Mouse (Mus musculus) midbrain, embryonic 14.5 days (tissue): Measurements from ENCODE around the gene Vamp5. TPM values are rescaled to one million over a fixed set of nuclear protein-coding genes. Genes with fewer than 3 reads are reported as not detected.

ENCODE experiments used
- ATAC-seq: fragments of 200-750 bp; cut with Nextera tagmentation; 2 replicates; pipeline ENCODE4 v1.8.0; 2017; ENCODE audit warnings: moderate number of reproducible peaks, moderate library complexity; ENCODE audit not compliant: low FRiP score, low TSS enrichment
- DNase-seq: peaks from one replicate; pipeline ENCODE4 v3.0.0-alpha.2; 2015
- H3K27ac ChIP-seq: fragments of 300-500 bp; sonication (generic); replicated peaks from 2 replicates; pipeline ENCODE4 v1.5.1; 2014; ENCODE audit warnings: mild to moderate bottlenecking, low read depth, low read length, moderate library complexity
- H3K27me3 ChIP-seq: fragments of 300-500 bp; sonication (generic); 2 replicates; pipeline ENCODE4 v1.6.1; 2014; ENCODE audit warnings: low read length, control low read depth, mixed read lengths; ENCODE audit not compliant: control insufficient read depth, insufficient read depth
- H3K36me3 ChIP-seq: fragments of 300-500 bp; sonication (generic); 2 replicates; pipeline ENCODE4 v1.6.1; 2014; ENCODE audit warnings: low read length, control low read depth; ENCODE audit not compliant: control insufficient read depth, insufficient read depth
- H3K4me1 ChIP-seq: fragments of 300-500 bp; sonication (generic); 2 replicates; pipeline ENCODE4 v1.6.1; 2014; ENCODE audit warnings: mild to moderate bottlenecking, antibody characterized with exemption, low read length, control low read depth; ENCODE audit not compliant: control insufficient read depth, insufficient read depth
- H3K4me2 ChIP-seq: fragments of 300-500 bp; sonication (generic); 2 replicates; pipeline ENCODE4 v1.6.1; 2014; ENCODE audit warnings: mild to moderate bottlenecking, low read length, moderate library complexity
- H3K4me3 ChIP-seq: fragments of 300-500 bp; sonication (generic); replicated peaks from 2 replicates; pipeline ENCODE4 v1.5.1; 2014; ENCODE audit warnings: low read depth, low read length
- H3K9ac ChIP-seq: fragments of 300-500 bp; sonication (generic); replicated peaks from 2 replicates; pipeline ENCODE4 v1.6.1; 2014; ENCODE audit warnings: mild to moderate bottlenecking, low read length, moderate library complexity
- H3K9me3 ChIP-seq: fragments of 300-500 bp; sonication (generic); 2 replicates; pipeline ENCODE4 v1.6.1; 2016; ENCODE audit warnings: low read length, control low read depth, mixed read lengths; ENCODE audit not compliant: control insufficient read depth
- WGBS: fragments of 180-500 bp; shearing (Covaris S2); extraction: QIAGEN DNeasy Blood & Tissue Kit; methylation state at CpG from one replicate; pipeline ENCODE4 v1.1.7; 2014; 5-methylcytosine and 5-hydroxymethylcytosine counted together
- polyA plus RNA-seq: library from polyadenylated mRNA; unstranded; fragments of >200 nt; fragmentation: Nextera tagmentation; extraction: Ambion mirVana; gene quantifications from 2 replicates; pipeline ENCODE4 v1.2.1, GENCODE M21; 2014

Gene Vamp5
- polyA plus RNA-seq, 1 experiment from 2014 or later = 15.2 TPM

GRCm38 (mm10) chr6:72374206-72374605 is 6.1 kb downstream of the Vamp5 start:
- no peaks in the 10 kb centered on the region for H3K9me3 ChIP-seq
- ATAC-seq = no peak
- H3K27ac ChIP-seq = no peak overlapping the region

GRCm38 (mm10) chr6:72373184-72373583 is 7.1 kb downstream of the Vamp5 start:
- Histone ChIP-seq H3K4me1 (no peaks in the 10 kb centered on the region), H3K9me3 (no peaks in the 10 kb centered on the region), H3K4me3 (no peak overlapping the region), H3K36me3 (no peaks in the 10 kb centered on the region), H3K4me2 (no peak overlapping the region), H3K9ac (no peak overlapping the region), H3K27me3 (no peaks in the 10 kb centered on the region), H3K27ac (no peak overlapping the region)
- 87% methylated on average over 4 of the region's 4 CpGs for WGBS
- DNase-seq = no peak
- no peak for ATAC-seq

More at GRCm38 (mm10) chr6:72374206-72374605, 6.1 kb downstream of the Vamp5 start:
- 81% methylated on average over 7 of the region's 7 CpGs for WGBS
- H3K4me3 ChIP-seq = no peak overlapping the region
- no peaks in the 10 kb centered on the region for H3K4me1 ChIP-seq
- DNase-seq = no peak
- H3K4me2 ChIP-seq = no peak overlapping the region
- H3K9ac ChIP-seq = no peak overlapping the region
- H3K27me3 ChIP-seq = peaks cover under 1% of the 10 kb centered on the region; the same call in 1 of the 2 replicates
- no peaks in the 10 kb centered on the region for H3K36me3 ChIP-seq

GRCm38 (mm10) chr6:72371571-72371970 is 8.7 kb downstream of the Vamp5 start:
- no peak for ATAC-seq
- Histone ChIP-seq H3K27ac (no peak overlapping the region), H3K36me3 (no peaks in the 10 kb centered on the region), H3K9ac (no peak overlapping the region), H3K4me3 (no peak overlapping the region), H3K4me1 (no peaks in the 10 kb centered on the region), H3K27me3 (no peaks in the 10 kb centered on the region), H3K9me3 (no peaks in the 10 kb centered on the region), H3K4me2 (no peak overlapping the region)
- no peak for DNase-seq
- WGBS = 40% methylated on average over 1 of the region's 1 CpGs

GRCm38 (mm10) chr6:72371147-72371546 is 9.1 kb downstream of the Vamp5 start:
- no peaks in the 10 kb centered on the region for H3K27me3 ChIP-seq
- no peaks in the 10 kb centered on the region for H3K9me3 ChIP-seq
- ATAC-seq (no peak), DNase-seq (no peak)
- H3K4me3 ChIP-seq = no peak overlapping the region
- no peaks in the 10 kb centered on the region for H3K36me3 ChIP-seq
- WGBS = 38% methylated on average over 5 of the region's 5 CpGs
- no peak overlapping the region for H3K9ac ChIP-seq
- no peak overlapping the region for H3K27ac ChIP-seq
- H3K4me2 ChIP-seq = no peak overlapping the region
- no peaks in the 10 kb centered on the region for H3K4me1 ChIP-seq

GRCm38 (mm10) chr6:72370091-72370490 is 10.2 kb downstream of the Vamp5 start:
- DNase-seq (no peak), ATAC-seq (no peak)
- Histone ChIP-seq H3K4me1 (no peaks in the 10 kb centered on the region), H3K27me3 (no peaks in the 10 kb centered on the region), H3K4me3 (no peak overlapping the region), H3K9ac (no peak overlapping the region), H3K9me3 (no peaks in the 10 kb centered on the region), H3K4me2 (no peak overlapping the region), H3K27ac (no peak overlapping the region), H3K36me3 (no peaks in the 10 kb centered on the region)
- WGBS = 86% methylated on average over 12 of the region's 12 CpGs

- no peak for ATAC-seq
- Histone ChIP-seq H3K27ac (no peak overlapping the region), H3K4me2 (no peak overlapping the region), H3K4me3 (no peak overlapping the region), H3K27me3 (no peaks in the 10 kb centered on the region), H3K9me3 (no peaks in the 10 kb centered on the region), H3K4me1 (no peaks in the 10 kb centered on the region), H3K36me3 (no peaks in the 10 kb centered on the region), H3K9ac (no peak overlapping the region)
- WGBS = 83% methylated on average over 4 of the region's 4 CpGs
- no peak for DNase-seq
Observed at GRCm38 (mm10) chr6:72369557-72369956, 10.7 kb downstream of the Vamp5 start.

- Histone ChIP-seq H3K9ac (no peak overlapping the region), H3K4me3 (no peak overlapping the region), H3K4me1 (no peaks in the 10 kb centered on the region), H3K9me3 (no peaks in the 10 kb centered on the region), H3K4me2 (no peak overlapping the region), H3K36me3 (no peaks in the 10 kb centered on the region), H3K27me3 (no peaks in the 10 kb centered on the region), H3K27ac (no peak overlapping the region)
- ATAC-seq = no peak
- 84% methylated on average over 4 of the region's 4 CpGs for WGBS
- no peak for DNase-seq
Observed at GRCm38 (mm10) chr6:72367460-72367974, 12.8 kb downstream of the Vamp5 start.

GRCm38 (mm10) chr6:72366844-72367443 is 13.3 kb downstream of the Vamp5 start, which contains the start of gene Rnf181:
TSS of gene Rnf181 (minus strand) at chr6:72366956.
- no peak within 1 kb of the TSS for H3K27ac ChIP-seq
- H3K9me3 ChIP-seq = no peaks in the 10 kb centered on the region
- no peak within 1 kb of the TSS for H3K4me2 ChIP-seq
- no peaks in the 10 kb centered on the region for H3K27me3 ChIP-seq
- no peaks in the 10 kb centered on the region for H3K4me1 ChIP-seq
- no peak for DNase-seq
- H3K4me3 ChIP-seq = no peak within 1 kb of the TSS
- 75% methylated on average over 4 of the region's 4 CpGs for WGBS
- H3K36me3 ChIP-seq = no peaks in the 10 kb centered on the region
- no peak for ATAC-seq
- H3K9ac ChIP-seq = no peak within 1 kb of the TSS

GRCm38 (mm10) chr6:72366304-72366703 is 14.0 kb downstream of the Vamp5 start:
- Histone ChIP-seq H3K27me3 (no peaks in the 10 kb centered on the region), H3K36me3 (no peaks in the 10 kb centered on the region), H3K9me3 (no peaks in the 10 kb centered on the region), H3K4me3 (no peak overlapping the region), H3K4me1 (0 out of 2 replicates have a peak, but pooled peaks cover 5% of the 10 kb centered on the region), H3K4me2 (no peak overlapping the region), H3K27ac (no peak overlapping the region), H3K9ac (no peak overlapping the region)
- no peak for DNase-seq
- 68% methylated on average over 3 of the region's 3 CpGs for WGBS
- no peak for ATAC-seq
